Mouse (Mus musculus) MEL (cell line): ENCODE data around the gene Lrrc18. TPM values are rescaled to one million over a fixed set of nuclear protein-coding genes. Genes with fewer than 3 reads are reported as not detected.

ENCODE experiments used
- DNase-seq: peaks from one replicate; pipeline ENCODE4 v3.0.0; 2011; ENCODE audit warnings: low read depth, low spot score
- H3K27ac ChIP-seq: 2 replicates; pipeline ENCODE4 v1.5.1; 2012; ENCODE audit warnings: low read depth, mild to moderate bottlenecking, control low read depth, low read length, moderate library complexity; ENCODE audit not compliant: control insufficient read depth
- H3K27me3 ChIP-seq, 2 experiments: fragments of 150-350 bp in 1 of 2; sonication (generic) in 1 of 2; 2 replicates each; pipeline ENCODE4 v1.6.1; 2012; ENCODE audit warnings: low read length in 2 of 2, mild to moderate bottlenecking in 2 of 2, improper control_type of control experiment in 1 of 2, moderate library complexity in 1 of 2; ENCODE audit not compliant: insufficient read depth in 2 of 2, control insufficient read depth in 1 of 2
- H3K36me3 ChIP-seq, 2 experiments: 2 replicates each; pipeline ENCODE4 v1.6.1; 2012 to 2014; ENCODE audit warnings: low read length in 2 of 2, improper control_type of control experiment in 1 of 2, inconsistent platforms in 1 of 2, mild to moderate bottlenecking in 1 of 2; ENCODE audit not compliant: insufficient read depth in 2 of 2, control insufficient read depth in 1 of 2
- H3K4me1 ChIP-seq, 2 experiments: fragments of 150-350 bp in 1 of 2; sonication (generic) in 1 of 2; 2 replicates each; pipeline ENCODE4 v1.6.1; 2012; ENCODE audit warnings: low read length in 2 of 2, improper control_type of control experiment in 1 of 2, mild to moderate bottlenecking in 1 of 2; ENCODE audit not compliant: insufficient read depth in 2 of 2, control insufficient read depth in 1 of 2
- H3K4me3 ChIP-seq, 2 experiments: fragments of 150-350 bp in 1 of 2; sonication (generic) in 1 of 2; 2 replicates each; pipeline ENCODE4 v1.5.1; 2012; ENCODE audit warnings: low read depth in 2 of 2, low read length in 2 of 2, mild to moderate bottlenecking in 2 of 2, moderate library complexity in 2 of 2, control low read depth in 1 of 2, improper control_type of control experiment in 1 of 2; ENCODE audit not compliant: control insufficient read depth in 1 of 2, insufficient read depth in 1 of 2
- H3K79me2 ChIP-seq: 2 replicates; pipeline ENCODE4 v1.6.1; 2012; ENCODE audit warnings: mild to moderate bottlenecking, low read length, moderate library complexity; ENCODE audit not compliant: control insufficient read depth, poor library complexity, insufficient read depth
- H3K9ac ChIP-seq: 2 replicates; pipeline ENCODE4 v1.6.1; 2012; ENCODE audit warnings: low read depth, mild to moderate bottlenecking, control low read depth, low read length, moderate library complexity; ENCODE audit not compliant: control insufficient read depth, poor library complexity, severe bottlenecking
- H3K9me3 ChIP-seq: fragments of 150-350 bp; sonication (generic); replicated peaks from 2 replicates; pipeline ENCODE4 v1.6.1; 2012; ENCODE audit warnings: mild to moderate bottlenecking, low read length, improper control_type of control experiment, moderate library complexity; ENCODE audit not compliant: insufficient read depth
- CHD2 ChIP-seq: IDR thresholded peaks from 2 replicates; pipeline ENCODE4 v1.6.1; 2011; ENCODE audit warnings: low read length, improper control_type of control experiment
- CTCF ChIP-seq, 3 experiments: IDR thresholded peaks in 2 of 3; conservative IDR thresholded peaks in 1 of 3; 2 replicates each; pipeline ENCODE4 v1.5.1; 2011 to 2012; ENCODE audit warnings: low read length in 3 of 3, low read depth in 2 of 3, mild to moderate bottlenecking in 2 of 3, improper control_type of control experiment in 1 of 3, inconsistent platforms in 1 of 3, mixed read lengths in 1 of 3, moderate library complexity in 1 of 3; ENCODE audit not compliant: control insufficient read depth in 1 of 3, insufficient read depth in 1 of 3, poor library complexity in 1 of 3, severe bottlenecking in 1 of 3
- EP300 ChIP-seq, 2 experiments: IDR thresholded peaks; 2 replicates each; pipeline ENCODE4 v1.6.1; 2011; ENCODE audit warnings: improper control_type of control experiment in 2 of 2, low read length in 2 of 2, low read depth in 1 of 2, mild to moderate bottlenecking in 1 of 2
- MYB ChIP-seq: IDR thresholded peaks from 2 replicates; pipeline ENCODE4 v1.6.1; 2011; ENCODE audit warnings: mild to moderate bottlenecking, low read depth, low read length, improper control_type of control experiment
- MYC ChIP-seq: IDR thresholded peaks from 2 replicates; pipeline ENCODE4 v1.6.1; 2011; ENCODE audit warnings: low read depth, mild to moderate bottlenecking, low read length, improper control_type of control experiment, moderate library complexity
- NRF1 ChIP-seq: IDR thresholded peaks from 2 replicates; pipeline ENCODE4 v1.6.1; 2014; ENCODE audit warnings: low read depth, mild to moderate bottlenecking, inconsistent platforms, low read length, improper control_type of control experiment, moderate library complexity; ENCODE audit not compliant: poor library complexity, insufficient read depth, severe bottlenecking
- RCOR1 ChIP-seq: IDR thresholded peaks from 2 replicates; pipeline ENCODE4 v1.6.1; 2012; ENCODE audit warnings: low read depth, mild to moderate bottlenecking, inconsistent platforms, low read length, improper control_type of control experiment
- SMC3 ChIP-seq: IDR thresholded peaks from 2 replicates; pipeline ENCODE4 v1.6.1; 2011; ENCODE audit warnings: low read depth, low read length, improper control_type of control experiment
- TAL1 ChIP-seq: IDR thresholded peaks from 2 replicates; pipeline ENCODE4 v1.6.1; 2012; ENCODE audit warnings: mild to moderate bottlenecking, inconsistent platforms, low read length, moderate library complexity, mixed read lengths
- TCF12 ChIP-seq: IDR thresholded peaks from 2 replicates; pipeline ENCODE4 v1.6.1; 2014; ENCODE audit warnings: low read depth, mild to moderate bottlenecking, inconsistent platforms, low read length, improper control_type of control experiment, moderate library complexity
- ZMIZ1 ChIP-seq: IDR thresholded peaks from 2 replicates; pipeline ENCODE4 v1.6.1; 2012; ENCODE audit warnings: low read depth, mild to moderate bottlenecking, inconsistent platforms, low read length, improper control_type of control experiment, moderate library complexity
- ZNF384 ChIP-seq: IDR thresholded peaks from 2 replicates; pipeline ENCODE4 v1.6.1; 2012; ENCODE audit warnings: low read depth, mild to moderate bottlenecking, inconsistent platforms, low read length, improper control_type of control experiment
- polyA plus RNA-seq, 2 experiments: library from polyadenylated mRNA; stranded (reverse) in 1 of 2; unstranded in 1 of 2; fragments of >175 nt in 1 of 2; fragments of >200 nt in 1 of 2; gene quantifications; 2 replicates each; pipeline versions ENCODE4 v1.2.1 to v1.2.4; 2012; ENCODE audit warnings: low replicate concordance in 2 of 2, low read depth in 1 of 2; ENCODE audit not compliant: insufficient read length in 2 of 2, insufficient read depth in 1 of 2, missing spikeins in 1 of 2
- total RNA-seq: library from RNA; depleted of rRNA; stranded (reverse); fragments of 300-350 nt; gene quantifications from 2 replicates; pipeline ENCODE4 v1.2.3, GENCODE M21; 2012

Gene Lrrc18
- total and polyA plus RNA-seq, 3 experiments: 0.03 TPM; not detected in 2

DNA sequence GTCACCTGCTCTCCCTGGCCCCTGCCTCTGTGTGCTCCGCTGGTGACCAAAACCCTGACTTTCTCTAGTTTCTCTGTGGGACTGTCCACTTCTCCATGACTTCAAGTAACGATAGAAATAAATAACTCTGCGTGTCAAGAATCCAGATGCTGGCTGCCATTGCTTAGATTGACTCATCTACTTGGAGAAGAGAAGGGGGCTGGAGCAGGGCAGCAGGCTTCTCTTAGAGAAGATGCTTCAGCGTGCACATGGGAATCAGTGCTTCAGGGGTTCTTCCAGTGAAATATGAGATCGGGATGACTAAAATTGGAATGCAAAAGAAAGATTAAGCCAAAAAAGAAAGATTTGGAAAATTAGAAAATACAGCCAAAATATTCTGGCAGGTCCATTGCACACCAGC, 28.4 kb downstream of the Lrrc18 start:
- H3K27ac ChIP-seq: no peak overlapping the region
- no peaks in the 10 kb centered on the region for H3K27me3 ChIP-seq
- DNase-seq: no peak
- no peak for TF ChIP-seq CHD2
- no peak for TF ChIP-seq MYC
- TF ChIP-seq CTCF (IDR thresholded peaks at IDR 0.05 in 2 of 3, conservative IDR thresholded peaks at IDR 0.05 in 1 of 3; ENCODE audit: control insufficient read depth in 1 of 3, insufficient read depth in 1 of 3, low read depth in 2 of 3, low read length in 3 of 3, poor library complexity in 1 of 3, severe bottlenecking in 1 of 3): no peak
- TF ChIP-seq ZNF384: no peak
- no peak for TF ChIP-seq NRF1
- TF ChIP-seq TCF12: no peak
- TF ChIP-seq SMC3: no peak
- H3K4me3 ChIP-seq: no peak overlapping the region
- no peaks in the 10 kb centered on the region for H3K9me3 ChIP-seq
- no peaks in the 10 kb centered on the region; a peak in 1 of 4 replicates for H3K36me3 ChIP-seq
- H3K9ac ChIP-seq: no peak overlapping the region
- no peaks in the 10 kb centered on the region for H3K4me1 ChIP-seq
- no peaks in the 10 kb centered on the region for H3K79me2 ChIP-seq

DNA sequence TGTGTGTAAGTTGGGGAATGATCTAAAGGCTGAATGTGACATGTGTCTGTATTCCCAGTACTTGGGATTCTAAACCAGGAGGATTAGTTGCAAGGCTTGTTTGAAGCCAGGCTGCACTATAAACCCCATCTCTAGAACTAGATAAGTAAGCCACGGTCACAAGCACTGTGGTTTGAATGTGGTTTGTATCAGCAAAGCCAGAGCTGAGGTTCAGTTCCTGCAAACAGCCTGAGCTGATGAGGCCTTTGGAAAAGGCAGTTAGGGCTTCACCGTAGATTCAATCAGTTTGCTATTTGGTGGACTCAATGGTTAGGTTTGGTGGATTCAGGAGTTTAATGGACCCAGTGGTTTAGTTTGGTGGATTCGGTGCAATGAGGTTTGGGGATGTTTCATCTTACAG, 39.7 kb downstream of the Lrrc18 start:
- H3K79me2 ChIP-seq: no peaks in the 10 kb centered on the region
- H3K27ac ChIP-seq: no peak overlapping the region
- peak; percentile 20 to 29; a peak in 2 of 4 replicates for TF ChIP-seq EP300 (IDR thresholded peaks at IDR 0.05; ENCODE audit: low read depth in 1 of 2, low read length in 2 of 2)
- no peak for TF ChIP-seq TAL1
- no peak for TF ChIP-seq MYB
- peak; percentile 79; the same call in 1 of the 2 replicates for TF ChIP-seq RCOR1
- H3K9ac ChIP-seq: no peak overlapping the region
- H3K9me3 ChIP-seq: no peaks in the 10 kb centered on the region
- H3K4me1 ChIP-seq: no peaks in the 10 kb centered on the region
- no peaks in the 10 kb centered on the region for H3K27me3 ChIP-seq
- H3K4me3 ChIP-seq: no peak overlapping the region
- peak; percentile 40 for DNase-seq
- no peaks in the 10 kb centered on the region for H3K36me3 ChIP-seq

GRCm38 (mm10) chr14:33033424-33033823, 42.2 kb downstream of the Lrrc18 start:
- Histone ChIP-seq H3K4me1 (no peaks in the 10 kb centered on the region), H3K27me3 (no peaks in the 10 kb centered on the region), H3K36me3 (no peaks in the 10 kb centered on the region), H3K9me3 (no peaks in the 10 kb centered on the region), H3K4me3 (no peak overlapping the region), H3K9ac (no peak overlapping the region), H3K79me2 (no peaks in the 10 kb centered on the region), H3K27ac (no peak overlapping the region)
- TF ChIP-seq ZMIZ1: no peak
- peak in 2 of 3 experiments; percentile 18 to 47; a peak in 4 of 6 replicates for TF ChIP-seq CTCF (IDR thresholded peaks at IDR 0.05 in 2 of 3, conservative IDR thresholded peaks at IDR 0.05 in 1 of 3; ENCODE audit: control insufficient read depth in 1 of 3, insufficient read depth in 1 of 3, low read depth in 2 of 3, low read length in 3 of 3, poor library complexity in 1 of 3, severe bottlenecking in 1 of 3)
- peak; percentile 8 for DNase-seq
